Mouse (Mus musculus) olfactory bulb, adult 2 months (tissue): ENCODE data around the gene Mad2l1bp. TPM values are rescaled to one million over a fixed set of nuclear protein-coding genes. Genes with fewer than 3 reads are reported as not detected.

Source experiments
- H3K27ac ChIP-seq: fragments of 200-500 bp; 2 replicates; pipeline ENCODE4 v1.5.1; 2012; ENCODE audit warnings: low read depth, low read length; ENCODE audit not compliant: insufficient read depth
- H3K4me1 ChIP-seq: fragments of 200-500 bp; 2 replicates; pipeline ENCODE4 v1.6.1; 2012; ENCODE audit warnings: low read length; ENCODE audit not compliant: control insufficient read depth, insufficient read depth
- H3K4me3 ChIP-seq: fragments of 200-500 bp; 2 replicates; pipeline ENCODE4 v1.5.1; 2012; ENCODE audit warnings: mild to moderate bottlenecking, low read depth, low read length, moderate library complexity; ENCODE audit not compliant: insufficient read depth
- CTCF ChIP-seq: fragments of 200-500 bp; IDR thresholded peaks from 2 replicates; pipeline ENCODE4 v1.5.1; 2012; ENCODE audit warnings: low read depth, mild to moderate bottlenecking, low read length, moderate library complexity; ENCODE audit not compliant: insufficient read depth
- POLR2A ChIP-seq: fragments of 200-500 bp; IDR thresholded peaks from 2 replicates; pipeline ENCODE4 v1.6.1; 2012; ENCODE audit warnings: mild to moderate bottlenecking, low read depth, low read length, moderate library complexity; ENCODE audit not compliant: insufficient read depth
- WGBS: fragments of 180-500 bp; shearing (Covaris S2); methylation state at CpG from one replicate; pipeline ENCODE4 v1.1.7; 2018; 5-methylcytosine and 5-hydroxymethylcytosine counted together
- polyA plus RNA-seq: library from polyadenylated mRNA; stranded (reverse); fragments of >200 nt; gene quantifications from 2 replicates; pipeline ENCODE4 v1.2.4, GENCODE M21; 2012; ENCODE audit warnings: low replicate concordance; ENCODE audit not compliant: missing spikeins, insufficient read depth, insufficient read length

The Mad2l1bp gene
- polyA plus RNA-seq, 1 experiment = not detected

DNA sequence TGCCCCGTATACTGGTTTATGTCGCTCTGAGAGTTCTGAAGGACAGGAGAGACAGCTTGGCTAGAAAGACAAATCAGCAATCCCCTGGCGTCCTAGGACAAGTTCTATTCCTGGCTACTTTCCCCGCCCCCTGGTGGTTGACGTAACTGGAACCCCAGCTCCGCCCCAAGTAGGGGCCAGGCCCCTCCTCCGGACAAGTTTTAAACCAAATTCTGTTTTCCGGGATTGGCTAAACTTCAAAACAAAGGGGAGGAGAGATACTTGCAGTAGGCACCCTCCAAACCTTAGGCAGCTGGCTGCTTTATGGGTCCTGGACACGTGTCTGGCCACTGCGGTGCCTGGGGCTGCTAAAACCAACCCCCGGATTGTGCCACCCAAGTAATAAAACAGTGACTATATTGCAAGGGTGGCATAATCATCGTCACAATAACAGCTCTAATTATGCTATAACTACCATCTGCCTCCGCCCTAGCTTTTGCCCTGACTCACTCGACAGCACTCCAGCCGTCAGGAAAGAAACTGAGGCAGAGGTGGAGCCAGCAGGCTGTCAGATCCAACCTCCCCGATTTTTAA lies 6.8 kb upstream of the Mad2l1bp start:
- TF ChIP-seq POLR2A = no peak
- TF ChIP-seq CTCF = peak; percentile 19; the same call in 1 of the 2 replicates
- WGBS = under 1% methylated on average over 16 of the region's 16 CpGs
- Histone ChIP-seq H3K4me3 (peak overlapping the region; percentile 55), H3K4me1 (peaks cover 12% of the 10 kb centered on the region), H3K27ac (peak overlapping the region; percentile 74)

DNA sequence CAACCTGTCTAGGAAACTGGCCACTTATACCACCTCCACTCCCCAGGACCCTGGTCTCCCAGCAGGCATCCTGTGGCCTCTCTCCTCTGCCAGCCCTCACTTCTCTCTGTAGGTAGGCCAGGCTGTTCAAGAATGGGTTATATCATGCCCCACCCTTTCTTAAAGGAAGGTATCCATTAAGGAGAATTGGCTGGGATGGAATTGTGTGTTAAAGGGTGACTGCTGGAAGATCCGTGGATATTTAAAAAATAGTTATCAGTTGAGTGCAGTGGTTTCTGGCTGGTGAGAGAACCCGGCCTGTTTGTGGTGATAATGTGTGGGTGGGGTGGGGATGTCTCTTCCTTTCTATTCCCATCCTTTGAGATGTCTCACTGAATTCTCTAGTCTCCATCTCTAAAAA lies 5.9 kb upstream of the Mad2l1bp start:
- 57% methylated on average over 2 of the region's 2 CpGs for WGBS
- Histone ChIP-seq H3K4me1 (peaks cover 12% of the 10 kb centered on the region), H3K4me3 (no peak overlapping the region), H3K27ac (no peak overlapping the region)
- TF ChIP-seq POLR2A (no peak), CTCF (no peak)

DNA sequence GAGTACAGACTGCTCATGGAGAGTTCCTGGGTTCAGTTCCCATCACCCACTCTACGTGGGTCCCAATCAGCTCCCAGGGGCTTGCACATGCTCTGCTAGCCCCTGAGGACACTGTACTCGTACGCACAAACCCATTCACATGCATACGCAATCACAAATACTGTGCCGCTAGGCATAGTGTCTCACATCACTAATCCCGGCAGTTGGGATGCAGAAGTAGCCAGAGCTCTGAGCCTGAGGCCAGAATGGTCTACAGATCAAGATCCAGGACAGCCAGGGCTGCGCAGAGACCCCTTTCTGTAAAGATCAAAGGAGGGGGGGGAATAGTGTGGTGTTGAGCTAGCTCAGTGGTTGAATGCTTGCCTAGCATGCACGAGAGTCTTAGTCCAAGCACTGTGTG lies 3.8 kb upstream of the Mad2l1bp start:
- H3K4me3 ChIP-seq = no peak overlapping the region
- H3K4me1 ChIP-seq = peaks cover 6% of the 10 kb centered on the region
- H3K27ac ChIP-seq = no peak overlapping the region
- 84% methylated on average over 8 of the region's 8 CpGs for WGBS
- TF ChIP-seq POLR2A (no peak), CTCF (no peak)

DNA sequence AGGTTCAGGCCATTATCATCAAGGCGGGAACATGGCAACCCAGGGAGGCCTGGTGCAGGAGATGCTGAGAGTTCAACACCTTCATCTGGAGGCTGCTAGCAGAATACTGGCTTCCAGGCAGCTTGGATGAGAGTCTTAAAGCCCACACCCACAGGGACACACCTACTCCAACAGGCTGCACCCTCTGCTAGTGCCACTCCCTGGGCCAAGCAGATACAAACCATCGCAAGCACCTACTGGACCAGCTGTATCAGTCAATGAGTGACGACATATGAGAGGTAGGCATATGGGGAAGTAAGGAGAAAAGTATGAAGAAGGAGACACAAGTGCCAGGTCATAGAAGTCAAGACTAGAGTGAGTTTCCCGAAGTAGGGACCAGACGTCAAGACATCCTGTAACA lies 3.3 kb upstream of the Mad2l1bp start:
- WGBS = 88% methylated on average over 5 of the region's 5 CpGs
- TF ChIP-seq CTCF (no peak), POLR2A (no peak)
- no peak overlapping the region for H3K4me3 ChIP-seq
- no peak overlapping the region for H3K27ac ChIP-seq
- peaks cover 3% of the 10 kb centered on the region for H3K4me1 ChIP-seq

DNA sequence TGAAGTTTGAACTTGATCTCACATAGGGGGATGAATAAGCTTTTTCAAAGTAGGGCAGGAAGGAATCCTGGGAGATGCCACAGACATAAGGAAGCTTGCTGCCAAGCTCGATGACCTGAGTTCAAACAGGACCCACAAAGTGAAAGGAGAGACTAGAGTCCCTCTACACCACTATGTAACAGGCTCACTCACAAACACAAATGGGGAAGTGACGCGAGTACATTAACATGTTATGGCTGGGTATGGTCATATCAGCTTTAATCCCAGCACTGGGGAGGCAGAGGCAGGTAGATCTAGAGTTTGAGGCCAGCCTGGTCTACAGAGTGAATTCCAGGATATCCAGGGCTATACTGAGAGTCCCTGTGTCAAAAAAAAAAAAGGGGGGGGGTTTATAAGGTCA lies 983 bp upstream of the Mad2l1bp start:
- Histone ChIP-seq H3K27ac (no peak overlapping the region), H3K4me1 (0 out of 2 replicates have a peak, but pooled peaks cover 2% of the 10 kb centered on the region), H3K4me3 (no peak overlapping the region)
- TF ChIP-seq CTCF (no peak), POLR2A (no peak)
- 98% methylated on average over 3 of the region's 3 CpGs for WGBS

DNA sequence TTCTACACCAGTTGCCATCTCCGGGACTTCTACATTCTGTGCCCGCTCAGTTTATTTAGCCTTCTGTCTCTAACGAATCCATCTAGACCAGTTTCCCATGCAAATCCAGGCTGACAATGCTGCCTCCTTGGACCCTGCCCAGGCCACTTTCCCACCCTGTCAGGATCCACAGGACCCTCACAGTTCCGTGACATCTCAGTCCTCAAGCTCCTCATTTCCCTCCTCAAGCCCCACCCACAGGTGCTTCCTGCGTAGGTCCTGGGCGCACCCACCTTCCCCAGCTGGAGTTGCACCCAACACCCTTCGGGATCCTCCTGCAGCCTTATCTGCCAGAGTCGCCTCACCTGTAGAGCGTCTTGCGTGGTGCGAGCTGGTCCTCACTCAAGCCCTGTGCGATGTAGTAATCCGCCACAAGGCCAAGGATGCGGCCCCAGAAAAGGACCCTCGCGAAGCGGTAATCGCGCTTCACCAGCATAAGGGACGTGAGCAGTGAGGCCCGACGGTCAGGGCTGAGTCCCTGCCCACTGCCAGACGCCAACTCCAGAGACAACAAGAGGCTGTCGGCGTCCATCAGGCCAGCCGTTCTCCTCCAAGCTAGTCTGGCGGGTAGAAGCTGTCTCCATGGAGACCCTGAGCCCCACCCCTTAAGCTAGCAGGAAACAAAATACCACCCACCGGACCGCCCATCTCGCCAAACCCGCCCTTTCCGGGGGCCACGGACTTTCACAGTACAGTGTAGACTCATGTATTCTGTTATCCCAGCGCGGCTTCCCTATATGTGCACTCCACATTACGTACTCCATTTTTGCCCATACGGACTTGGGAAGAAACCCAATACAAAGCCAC lies 9.6 kb downstream of the Mad2l1bp start, which contains the start of gene Rsph9:
Rsph9 (minus strand) TSS at position 639 of the 846 bp plus-strand sequence.
- 3% methylated on average over 37 of the region's 37 CpGs for WGBS
- Histone ChIP-seq H3K4me3 (peak within 1 kb of the TSS; percentile 58), H3K4me1 (peaks cover 10% of the 10 kb centered on the region), H3K27ac (no peak within 1 kb of the TSS)
- TF ChIP-seq CTCF = no peak
- 0 out of 2 replicates have a peak, but pooled peaks have one; percentile 33 for TF ChIP-seq POLR2A

DNA sequence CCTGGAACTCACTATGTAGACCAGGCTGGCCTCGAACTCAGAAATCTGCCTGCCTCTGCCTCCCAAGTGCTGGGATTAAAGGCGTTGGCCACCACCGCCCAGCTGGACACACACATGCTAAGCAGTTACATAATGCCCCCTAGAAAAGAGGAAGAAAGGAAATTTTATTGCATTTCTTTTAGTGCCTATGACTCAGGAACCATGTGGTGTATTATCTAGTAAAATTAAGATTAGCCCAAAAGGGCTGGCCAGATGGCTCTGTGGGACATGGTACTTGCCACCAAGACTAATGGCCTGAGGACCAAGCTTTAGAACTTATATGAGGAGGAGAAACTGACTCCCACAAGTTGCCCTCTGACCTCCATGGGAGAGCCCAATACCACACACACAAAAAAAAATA lies 13.5 kb downstream of the Mad2l1bp start:
- Histone ChIP-seq H3K27ac (no peak overlapping the region), H3K4me3 (no peak overlapping the region), H3K4me1 (peaks cover 10% of the 10 kb centered on the region)
- WGBS = 94% methylated on average over 3 of the region's 3 CpGs
- no peak for TF ChIP-seq POLR2A
- no peak for TF ChIP-seq CTCF

DNA sequence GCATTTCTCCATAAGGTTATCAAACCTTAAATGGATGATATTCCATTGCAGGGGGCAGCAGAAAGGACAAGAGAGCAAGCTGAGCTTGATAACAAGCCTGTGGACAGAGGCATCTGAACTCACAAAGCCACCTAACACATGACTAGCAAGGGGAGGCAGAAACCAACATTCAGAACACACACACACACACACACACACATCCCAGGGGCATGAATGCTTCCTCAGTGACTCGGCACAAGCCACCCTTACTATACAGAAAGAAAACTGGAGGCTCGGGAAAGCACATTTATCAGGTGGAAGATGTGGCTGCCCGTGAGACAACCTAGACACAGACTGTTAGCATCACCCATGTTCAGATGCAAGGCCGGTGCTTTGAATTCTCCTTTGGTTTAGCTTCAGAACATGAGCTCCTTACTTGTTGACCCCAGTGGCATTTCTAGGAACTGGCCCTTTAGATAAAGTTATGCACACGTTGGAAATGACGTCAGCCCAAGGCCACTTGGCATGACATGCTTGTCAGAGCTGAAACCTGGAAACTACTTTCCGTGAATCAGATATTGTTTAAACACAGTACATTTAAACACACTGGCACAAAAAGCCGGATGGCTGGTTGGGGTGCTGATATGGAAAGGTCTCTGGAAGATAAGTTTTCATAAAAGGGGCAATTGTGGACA lies 14.7 kb downstream of the Mad2l1bp start:
- Histone ChIP-seq H3K4me3 (no peak overlapping the region), H3K4me1 (peaks cover 8% of the 10 kb centered on the region), H3K27ac (no peak overlapping the region)
- WGBS = 80% methylated on average over 8 of the region's 8 CpGs
- TF ChIP-seq POLR2A (no peak), CTCF (no peak)

DNA sequence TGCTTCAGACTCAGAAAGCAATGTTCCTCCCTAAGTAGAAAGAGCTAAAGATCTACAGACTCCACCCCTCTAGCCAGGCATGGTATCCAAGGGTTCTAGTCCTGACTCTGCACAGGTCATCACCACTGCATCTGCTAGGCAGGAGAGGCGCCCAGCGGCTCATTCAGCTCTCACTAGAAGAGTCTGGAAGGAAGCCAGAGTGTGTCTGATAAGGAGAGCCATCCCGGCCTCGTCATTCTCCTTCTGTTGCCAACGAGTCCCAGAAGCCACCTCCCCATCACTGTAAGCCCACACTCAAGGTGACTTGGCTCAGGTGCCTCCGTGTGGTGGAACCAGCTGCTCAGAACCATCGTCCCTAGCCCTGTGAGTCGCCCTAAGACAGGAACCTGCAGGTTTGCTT lies 20.5 kb downstream of the Mad2l1bp start:
- TF ChIP-seq POLR2A (no peak), CTCF (no peak)
- no peak overlapping the region for H3K27ac ChIP-seq
- 74% methylated on average over 8 of the region's 8 CpGs for WGBS
- H3K4me3 ChIP-seq = no peak overlapping the region
- H3K4me1 ChIP-seq = no peaks in the 10 kb centered on the region
